Mouse (Mus musculus) liver, adult 2 months (tissue): ENCODE measurements around the gene Golt1a.

Experiments
- CTCF ChIP-seq: fragments of 200-500 bp; IDR thresholded peaks from 2 replicates; pipeline ENCODE4 v1.5.1; 2011; ENCODE audit warnings: low read depth, low read length, control low read depth
- POLR2A ChIP-seq: fragments of 200-500 bp; IDR thresholded peaks from 2 replicates; pipeline ENCODE4 v1.6.1; 2011; ENCODE audit warnings: low read length, control low read depth; ENCODE audit not compliant: insufficient read depth; ENCODE audit errors: extremely low read depth

- TF ChIP-seq CTCF = no peak
- TF ChIP-seq POLR2A = no peak
Observed at GRCm38 (mm10) chr1:133296376-133296775, 13.2 kb upstream of the Golt1a start.
